Mouse (Mus musculus): ENCODE measurements around the gene Bod1.

DNA sequence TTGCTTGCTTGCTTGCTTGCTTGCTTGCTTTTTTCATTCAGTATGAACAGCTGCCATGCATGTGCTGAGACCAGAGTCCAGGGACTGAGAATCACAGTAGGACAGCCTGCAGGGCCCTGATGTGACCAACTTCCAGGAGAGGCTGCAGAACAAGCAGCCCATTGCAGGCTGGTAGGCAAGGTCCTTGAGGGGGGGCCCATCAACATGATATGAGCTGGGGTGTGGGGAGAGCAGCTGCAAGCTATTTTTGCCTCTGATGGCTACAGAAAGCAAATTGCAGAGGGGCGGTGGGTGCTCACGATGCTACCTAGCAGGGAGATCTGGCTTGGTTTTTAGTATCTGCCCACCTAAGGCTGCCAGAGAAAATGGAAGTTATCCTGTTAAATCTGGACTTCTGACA, 21.6 kb upstream of the Bod1 start:
- TF ChIP-seq CTCF (conservative IDR thresholded peaks at IDR 0.05; ENCODE audit: low read length) (no peak), POU5F1 (IDR thresholded peaks at IDR 0.05; ENCODE audit: borderline replicate concordance, low read length) (no peak)
